Mouse (Mus musculus) v-Abl transformed pro-B cells (cell line): ENCODE measurements around the gene Ncoa7.
"Not testable (repeated sequence)": the region's sequence is repeated elsewhere in the genome, so short reads cannot be mapped to it uniquely, and the experiment has no call there.

Source experiments
- in situ Hi-C, 2 experiments: fragments of 400-800 bp; cut with MboI; formaldehyde crosslinking; loops; one replicate each; pipeline ENCODE4 v1.15.1; 2025; ENCODE audit not compliant: unreplicated experiment in 2 of 2

Gene Ncoa7

GRCm38 (mm10) chr10:30686862-30687261 lies 116.3 kb downstream of the Ncoa7 start:
- in situ Hi-C loops = no loop called here

- in situ Hi-C loops = no loop called here
These were observed 119.7 kb downstream of the Ncoa7 start for GRCm38 (mm10) chr10:30683449-30683848.

- in situ Hi-C loops = no loop called here
These were observed 123.4 kb downstream of the Ncoa7 start for GRCm38 (mm10) chr10:30679756-30680155.

- in situ Hi-C loops = no loop called here
These were observed 125.1 kb downstream of the Ncoa7 start for GRCm38 (mm10) chr10:30678051-30678450.

GRCm38 (mm10) chr10:30674825-30675224 lies 128.3 kb downstream of the Ncoa7 start:
- in situ Hi-C loops = no loop called here

- in situ Hi-C loops = no loop called here
These were observed 136.5 kb downstream of the Ncoa7 start for GRCm38 (mm10) chr10:30666580-30666979.

GRCm38 (mm10) chr10:30660564-30661328 lies 142.4 kb downstream of the Ncoa7 start:
- in situ Hi-C loops = no loop called here

- in situ Hi-C loops = no loop called here
These were observed 147.5 kb downstream of the Ncoa7 start for GRCm38 (mm10) chr10:30655655-30656054.

- in situ Hi-C loops = no loop called here
These were observed 155.4 kb downstream of the Ncoa7 start for GRCm38 (mm10) chr10:30647681-30648080.

GRCm38 (mm10) chr10:30638216-30638615 lies 164.9 kb downstream of the Ncoa7 start:
- in situ Hi-C loops = no loop called here

- in situ Hi-C loops = not testable (repeated sequence)
These were observed 166.5 kb downstream of the Ncoa7 start for GRCm38 (mm10) chr10:30636474-30637154.

GRCm38 (mm10) chr10:30632718-30633117 lies 170.4 kb downstream of the Ncoa7 start:
- in situ Hi-C loops = no loop called here

GRCm38 (mm10) chr10:30629977-30630376 lies 173.1 kb downstream of the Ncoa7 start:
- in situ Hi-C loops = no loop called here

GRCm38 (mm10) chr10:30629513-30629912 lies 173.6 kb downstream of the Ncoa7 start, which contains the start of gene Hint3:
Hint3 (minus strand) TSS chr10:30629632.
- in situ Hi-C loops = no loop called here

- in situ Hi-C loops = not testable (repeated sequence)
These were observed 174.7 kb downstream of the Ncoa7 start for GRCm38 (mm10) chr10:30628444-30628843.

- in situ Hi-C loops = no loop called here
These were observed 175.6 kb downstream of the Ncoa7 start for GRCm38 (mm10) chr10:30627548-30627947.

- in situ Hi-C loops = loop anchor here in 1 of 2 experiments (5.0 to 25.0 kb wide), 2 partner anchors 678 to 1262 kb away; partner anchors contain the start of gene Rnf146
These were observed 178.7 kb downstream of the Ncoa7 start for GRCm38 (mm10) chr10:30624161-30625019.

- in situ Hi-C loops = loop anchor here in 1 of 2 experiments (5.0 to 25.0 kb wide), 2 partner anchors 679 to 1261 kb away; partner anchors contain the start of gene Rnf146
These were observed 180.2 kb downstream of the Ncoa7 start for GRCm38 (mm10) chr10:30622928-30623327.

GRCm38 (mm10) chr10:30618918-30619210 lies 184.3 kb downstream of the Ncoa7 start:
- in situ Hi-C loops = loop anchor here (5.0 to 25.0 kb wide), 6 partner anchors 98 to 1257 kb away; partner anchors contain the start of genes Cenpw (in 2 of the 2) and Rnf146 (in 2 of the 2)

GRCm38 (mm10) chr10:30618091-30618917 lies 184.8 kb downstream of the Ncoa7 start:
- in situ Hi-C loops = loop anchor here (5.0 to 25.0 kb wide), 6 partner anchors 99 to 1256 kb away; partner anchors contain the start of genes Cenpw (in 2 of the 2) and Rnf146 (in 2 of the 2)
